Mouse (Mus musculus): ENCODE results near the gene Tmem132e.

Tmem132e gene

DNA sequence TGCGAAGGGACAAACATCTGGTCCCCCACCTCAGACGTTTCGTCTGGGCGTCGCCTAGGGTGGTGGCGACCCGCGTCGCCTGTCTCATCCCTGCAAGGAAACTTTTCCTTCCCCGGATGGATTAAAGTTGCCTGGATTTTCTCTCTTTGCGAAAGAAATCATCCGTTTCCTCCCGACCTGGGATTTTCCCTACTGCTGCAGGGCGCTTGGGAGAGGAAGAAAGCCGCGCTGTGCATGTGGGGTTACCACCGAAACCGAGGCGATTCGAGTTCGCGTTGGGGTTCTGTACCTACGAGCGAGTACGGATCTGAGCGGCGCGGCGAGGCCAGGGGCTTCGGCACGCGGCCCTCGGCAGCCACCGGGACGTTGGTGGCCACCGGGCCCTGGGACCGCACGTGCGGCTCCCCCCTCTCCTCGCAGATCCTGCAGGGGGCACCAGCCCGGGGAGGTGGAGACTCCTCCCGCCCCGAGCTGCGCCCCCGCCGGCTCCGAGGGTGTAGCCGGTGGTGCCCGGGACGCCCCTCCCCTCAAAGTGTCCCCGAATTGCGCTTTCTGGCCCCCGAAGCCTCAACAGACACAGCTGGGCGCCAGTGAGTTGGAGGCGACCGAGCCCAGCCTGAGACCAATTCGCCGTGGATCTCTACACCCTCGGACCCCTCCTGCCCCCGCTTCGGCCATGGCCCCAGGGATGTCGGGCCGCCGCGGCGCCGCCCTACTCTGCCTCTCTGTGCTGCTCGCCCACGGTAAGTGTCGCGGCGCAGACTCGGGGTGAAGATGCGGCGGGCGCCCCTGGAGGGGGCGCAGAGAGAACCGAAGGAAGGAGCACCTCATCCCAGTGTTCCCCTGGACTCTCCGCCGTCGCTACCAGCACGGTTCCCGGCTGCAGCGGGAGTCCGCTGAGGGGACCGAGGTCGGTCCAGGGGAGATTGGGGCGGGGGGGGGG is at the start of gene Tmem132e:
TSS of gene Tmem132e (plus strand) at position 530 of the 943 bp plus-strand sequence.
- DNase-seq (ENCODE audit: inconsistent ontology term), result peak; percentile 20

GRCm38 (mm10) chr11:82339921-82340401 is 48.7 kb upstream of the Tmem132e start:
- no peak for DNase-seq (ENCODE audit: inconsistent ontology term)

- no peak for DNase-seq (ENCODE audit: inconsistent ontology term)
Measured at GRCm38 (mm10) chr11:82340416-82340815, 48.3 kb upstream of the Tmem132e start.

- DNase-seq (ENCODE audit: inconsistent ontology term), result no peak
Measured at GRCm38 (mm10) chr11:82340900-82341299, 47.8 kb upstream of the Tmem132e start.

DNA sequence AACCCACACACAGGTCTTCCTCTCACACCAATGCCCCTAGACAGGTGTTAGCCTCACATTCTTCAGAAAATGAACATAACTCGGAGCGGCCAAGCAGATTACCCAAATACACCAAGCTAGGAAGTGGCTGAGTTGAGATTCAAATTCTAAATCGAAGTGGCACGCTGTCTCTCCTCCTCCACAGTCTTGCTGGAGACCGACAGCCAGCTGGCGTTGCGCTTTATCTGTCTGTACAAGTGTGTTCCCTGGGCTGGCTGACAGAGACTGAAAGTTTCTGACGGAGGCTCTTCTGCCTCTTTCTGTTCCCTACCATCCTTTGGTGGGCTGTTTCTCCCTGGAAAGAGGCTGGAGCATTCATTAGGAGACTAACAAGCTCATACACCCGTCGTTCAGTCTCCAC is 37.7 kb upstream of the Tmem132e start:
- no peak for DNase-seq (ENCODE audit: inconsistent ontology term)

DNA sequence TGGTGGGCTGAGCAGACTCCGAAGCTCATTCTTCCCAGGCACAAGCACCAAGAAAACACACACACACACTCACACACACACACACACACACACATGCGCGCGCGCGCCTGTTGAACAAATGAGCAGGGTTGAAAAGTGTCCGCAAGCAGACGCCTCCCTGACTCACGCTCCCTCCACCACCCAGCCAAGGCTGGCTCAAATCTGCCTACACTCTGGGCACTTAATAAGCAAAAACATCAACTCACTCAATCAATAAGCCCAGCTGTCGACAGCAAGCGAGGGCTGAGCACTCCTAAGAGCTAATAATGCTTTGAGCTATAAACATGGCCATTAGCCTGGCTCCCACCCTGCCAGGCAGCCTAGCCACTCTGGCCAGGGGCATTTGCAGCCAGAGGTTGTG is 18.5 kb upstream of the Tmem132e start:
- no peak for DNase-seq (ENCODE audit: inconsistent ontology term)

GRCm38 (mm10) chr11:82371577-82371976 is 17.1 kb upstream of the Tmem132e start:
- peak; percentile 30 for DNase-seq (ENCODE audit: inconsistent ontology term)

GRCm38 (mm10) chr11:82380606-82381202 is 8.0 kb upstream of the Tmem132e start:
- DNase-seq (ENCODE audit: inconsistent ontology term), result no peak

- peak; percentile 69 for DNase-seq (ENCODE audit: inconsistent ontology term)
Measured at GRCm38 (mm10) chr11:82386970-82387540, 1.6 kb upstream of the Tmem132e start.

DNA sequence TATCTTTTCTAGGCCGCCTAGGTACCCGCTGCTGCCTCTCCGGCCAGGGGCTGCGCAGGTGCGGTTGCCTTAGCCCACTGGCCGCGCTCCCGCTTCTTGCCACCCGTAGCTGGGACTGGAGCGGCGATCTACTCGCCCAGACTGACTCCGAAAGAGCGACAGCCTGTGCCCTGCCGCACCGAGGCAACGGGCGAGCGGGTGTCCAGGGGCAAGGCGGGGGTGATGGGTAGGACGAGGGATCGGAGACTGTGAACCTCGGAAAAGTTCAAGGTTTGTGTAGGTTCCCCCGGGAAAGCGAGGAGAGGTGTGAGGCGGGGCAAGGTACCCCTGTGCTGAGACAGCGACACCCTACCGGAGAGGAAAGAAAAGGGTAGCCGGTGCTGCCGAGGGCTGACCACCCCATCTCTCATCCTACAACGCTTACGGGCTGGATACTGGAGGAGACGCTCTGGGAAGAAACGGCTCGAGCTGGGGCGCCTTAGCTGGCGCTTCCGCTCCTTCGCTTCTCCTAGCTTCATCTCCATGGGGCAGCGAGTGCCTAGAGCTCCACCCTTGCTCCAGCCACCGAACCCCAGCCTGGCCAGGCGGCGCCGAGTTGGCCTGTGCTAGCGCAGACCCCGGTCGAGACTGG is 874 bp upstream of the Tmem132e start:
- DNase-seq (ENCODE audit: inconsistent ontology term), result peak; percentile 16

GRCm38 (mm10) chr11:82389396-82390291 is 944 bp downstream of the Tmem132e start:
- peak; percentile 20 for DNase-seq (ENCODE audit: inconsistent ontology term)

DNA sequence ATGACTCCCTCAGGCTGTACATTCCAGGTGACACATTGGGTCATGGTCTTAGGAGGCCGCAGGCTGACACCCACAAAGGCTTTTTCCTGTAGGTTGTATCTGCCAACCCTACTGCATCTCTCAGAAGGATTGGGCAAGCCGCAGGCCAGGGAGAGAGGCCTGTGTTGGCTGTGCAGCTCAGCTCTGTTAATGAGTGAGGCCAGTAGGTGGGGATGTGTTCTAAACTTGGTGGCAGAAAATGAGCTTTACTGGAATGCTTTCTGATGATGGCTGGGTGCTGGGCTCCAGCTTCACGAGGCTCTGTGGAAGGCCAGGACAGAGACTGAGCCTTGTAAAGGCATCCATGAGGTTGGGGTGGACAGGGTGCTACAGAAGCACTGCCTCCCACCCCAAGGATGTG is 3.6 kb downstream of the Tmem132e start:
- no peak for DNase-seq (ENCODE audit: inconsistent ontology term)

GRCm38 (mm10) chr11:82399621-82400020 is 10.9 kb downstream of the Tmem132e start:
- DNase-seq (ENCODE audit: inconsistent ontology term), result peak; percentile 7

DNA sequence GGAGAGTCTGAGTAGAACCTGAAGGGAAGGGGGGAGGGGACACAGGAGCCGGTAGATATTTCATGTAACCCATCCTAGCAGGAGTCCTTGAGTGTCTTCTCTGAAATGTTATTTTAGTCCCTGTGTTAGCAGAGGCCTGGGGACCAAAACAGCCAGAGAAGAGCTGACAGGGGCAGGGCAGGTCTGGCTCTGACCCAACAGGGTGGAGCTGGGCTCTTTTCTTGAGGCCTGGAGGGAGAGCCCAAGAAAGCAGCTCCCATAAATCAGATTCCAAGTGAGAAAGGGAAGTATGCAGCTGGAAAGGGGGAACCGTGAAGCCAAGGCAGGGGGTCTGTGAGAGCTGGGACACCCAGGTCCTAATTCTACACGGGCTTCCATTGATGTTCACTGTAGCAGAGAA is 16.9 kb downstream of the Tmem132e start:
- no peak for DNase-seq (ENCODE audit: inconsistent ontology term)

GRCm38 (mm10) chr11:82406358-82407221 is 17.9 kb downstream of the Tmem132e start:
- DNase-seq (ENCODE audit: inconsistent ontology term), result no peak

DNA sequence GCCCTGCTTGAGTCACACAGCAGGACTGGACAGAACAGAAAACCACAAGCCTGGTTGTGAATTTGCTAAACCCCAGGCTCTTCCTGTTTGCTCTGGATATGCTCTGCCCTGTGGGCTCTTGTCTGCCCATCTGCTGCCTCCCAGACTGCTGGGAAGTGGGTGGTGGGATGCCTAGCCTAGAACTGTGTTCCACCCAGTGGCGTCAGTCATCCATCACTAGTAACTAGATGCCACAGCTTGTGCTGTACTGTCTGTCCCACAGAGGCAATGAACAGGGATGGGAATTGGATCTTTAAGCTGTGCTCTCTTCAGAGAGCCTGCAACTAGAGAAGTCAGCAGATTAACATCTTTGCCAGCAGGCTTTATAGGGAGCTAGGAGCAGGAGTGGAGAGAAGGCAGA is 23.8 kb downstream of the Tmem132e start:
- DNase-seq (ENCODE audit: inconsistent ontology term), result no peak

- no peak for DNase-seq (ENCODE audit: inconsistent ontology term)
Measured at GRCm38 (mm10) chr11:82418337-82419041, 29.8 kb downstream of the Tmem132e start.

- DNase-seq (ENCODE audit: inconsistent ontology term), result no peak
Measured at GRCm38 (mm10) chr11:82421909-82422308, 33.2 kb downstream of the Tmem132e start.

GRCm38 (mm10) chr11:82423521-82423920 is 34.8 kb downstream of the Tmem132e start:
- no peak for DNase-seq (ENCODE audit: inconsistent ontology term)

Data from Muller cell, postnatal 12 days (primary cell).